Mouse (Mus musculus) stomach, embryonic 14.5 days (tissue): ENCODE results near the gene Spag8. TPM values are rescaled to one million over a fixed set of nuclear protein-coding genes. Genes with fewer than 3 reads are reported as not detected.

Experiments
- ATAC-seq: fragments of 200-750 bp; cut with Nextera tagmentation; 2 replicates; pipeline ENCODE4 v1.8.0; 2017; ENCODE audit warnings: low read depth, moderate TSS enrichment; ENCODE audit not compliant: insufficient number of reproducible peaks, insufficient read depth, low FRiP score
- H3K27ac ChIP-seq: fragments of 300-500 bp; sonication (generic); 2 replicates; pipeline ENCODE4 v1.5.1; 2014; ENCODE audit warnings: mild to moderate bottlenecking, low read length, moderate library complexity, mixed read lengths
- H3K27me3 ChIP-seq: fragments of 300-500 bp; sonication (generic); 2 replicates; pipeline ENCODE4 v1.6.1; 2014; ENCODE audit warnings: low read length, control low read depth, mixed read lengths; ENCODE audit not compliant: control insufficient read depth, insufficient read depth
- H3K36me3 ChIP-seq: fragments of 300-500 bp; sonication (generic); 2 replicates; pipeline ENCODE4 v1.6.1; 2014; ENCODE audit warnings: mild to moderate bottlenecking, control low read depth, low read length, moderate library complexity, mixed read lengths; ENCODE audit not compliant: control insufficient read depth, insufficient read depth
- H3K4me1 ChIP-seq: fragments of 300-500 bp; sonication (generic); 2 replicates; pipeline ENCODE4 v1.6.1; 2014; ENCODE audit warnings: low read length, control low read depth, mixed read lengths; ENCODE audit not compliant: control insufficient read depth, insufficient read depth
- H3K4me2 ChIP-seq: fragments of 300-500 bp; sonication (generic); replicated peaks from 2 replicates; pipeline ENCODE4 v1.6.1; 2014; ENCODE audit warnings: low read depth, low read length, control low read depth
- H3K4me3 ChIP-seq: fragments of 300-500 bp; sonication (generic); 2 replicates; pipeline ENCODE4 v1.5.1; 2014; ENCODE audit warnings: low read depth, low read length, control low read depth
- H3K9ac ChIP-seq: fragments of 300-500 bp; sonication (generic); replicated peaks from 2 replicates; pipeline ENCODE4 v1.6.1; 2014; ENCODE audit warnings: low read depth, mild to moderate bottlenecking, control low read depth, low read length, moderate library complexity, mixed read lengths
- H3K9me3 ChIP-seq: fragments of 300-500 bp; sonication (generic); 2 replicates; pipeline ENCODE4 v1.6.1; 2016; ENCODE audit warnings: low read depth, low read length, control low read depth; ENCODE audit not compliant: control insufficient read depth
- WGBS: fragments of 180-500 bp; shearing (Covaris S2); extraction: QIAGEN DNeasy Blood & Tissue Kit; methylation state at CpG from one replicate; pipeline ENCODE4 v1.1.7; 2014; 5-methylcytosine and 5-hydroxymethylcytosine counted together
- polyA plus RNA-seq: library from polyadenylated mRNA; unstranded; fragments of >200 nt; fragmentation: Nextera tagmentation; extraction: Ambion mirVana; gene quantifications from 2 replicates; pipeline ENCODE4 v1.2.1, GENCODE M21; 2014

Gene Spag8
- polyA plus RNA-seq, 1 experiment from 2014 or later: 1.7 TPM

GRCm38 (mm10) chr4:43666412-43666811, 13.0 kb upstream of the Spag8 start:
- Histone ChIP-seq H3K4me3 (no peak overlapping the region), H3K36me3 (no peaks in the 10 kb centered on the region), H3K27ac (no peak overlapping the region), H3K9ac (no peak overlapping the region), H3K27me3 (0 out of 2 replicates have a peak, but pooled peaks cover 4% of the 10 kb centered on the region), H3K4me1 (peaks cover 10% of the 10 kb centered on the region; the same call in 1 of the 2 replicates), H3K9me3 (no peaks in the 10 kb centered on the region), H3K4me2 (no peak overlapping the region)
- 27% methylated on average over 4 of the region's 4 CpGs for WGBS
- ATAC-seq: no peak

- Histone ChIP-seq H3K4me1 (peaks cover 2% of the 10 kb centered on the region; the same call in 1 of the 2 replicates), H3K4me3 (peak overlapping the region; percentile 69), H3K4me2 (peak overlapping the region; percentile 30), H3K9me3 (no peaks in the 10 kb centered on the region), H3K27ac (no peak overlapping the region), H3K9ac (no peak overlapping the region), H3K36me3 (no peaks in the 10 kb centered on the region), H3K27me3 (no peaks in the 10 kb centered on the region)
- 51% methylated on average over 4 of the region's 4 CpGs for WGBS
- ATAC-seq: no peak
Measured at GRCm38 (mm10) chr4:43657146-43657545, 3.8 kb upstream of the Spag8 start.

- no peaks in the 10 kb centered on the region for H3K27me3 ChIP-seq
- peaks cover 2% of the 10 kb centered on the region; the same call in 1 of the 2 replicates for H3K4me1 ChIP-seq
- ATAC-seq: peak; percentile 94
- no peaks in the 10 kb centered on the region for H3K9me3 ChIP-seq
- H3K4me3 ChIP-seq: peak within 1 kb of the TSS; percentile 69
- WGBS: 1% methylated on average over 34 of the region's 34 CpGs
- peak within 1 kb of the TSS; percentile 79 for H3K27ac ChIP-seq
- peak within 1 kb of the TSS; percentile 70 for H3K9ac ChIP-seq
- no peaks in the 10 kb centered on the region for H3K36me3 ChIP-seq
- peak within 1 kb of the TSS; percentile 75 for H3K4me2 ChIP-seq
Measured at GRCm38 (mm10) chr4:43656339-43657109, 3.1 kb upstream of the Spag8 start, which contains the start of gene Hint2. Gene Hint2 (minus strand): TSS chr4:43656466.

GRCm38 (mm10) chr4:43655656-43656338, 2.4 kb upstream of the Spag8 start:
- peak overlapping the region; percentile 79 for H3K27ac ChIP-seq
- H3K36me3 ChIP-seq: no peaks in the 10 kb centered on the region
- H3K4me3 ChIP-seq: peak overlapping the region; percentile 69
- 5% methylated on average over 34 of the region's 34 CpGs for WGBS
- H3K4me1 ChIP-seq: peaks cover 2% of the 10 kb centered on the region; the same call in 1 of the 2 replicates
- no peaks in the 10 kb centered on the region for H3K9me3 ChIP-seq
- peak overlapping the region; percentile 75 for H3K4me2 ChIP-seq
- H3K27me3 ChIP-seq: no peaks in the 10 kb centered on the region
- ATAC-seq: no peak
- peak overlapping the region; percentile 70 for H3K9ac ChIP-seq

GRCm38 (mm10) chr4:43652726-43653125, 668 bp downstream of the Spag8 start:
- Histone ChIP-seq H3K27me3 (no peaks in the 10 kb centered on the region), H3K9me3 (peaks cover 9% of the 10 kb centered on the region; the same call in 1 of the 2 replicates), H3K36me3 (no peaks in the 10 kb centered on the region), H3K4me2 (peak overlapping the region; percentile 39; the same call in 1 of the 2 replicates), H3K4me1 (peaks cover 2% of the 10 kb centered on the region; the same call in 1 of the 2 replicates), H3K4me3 (no peak overlapping the region), H3K27ac (no peak overlapping the region), H3K9ac (no peak overlapping the region)
- WGBS: 92% methylated on average over 4 of the region's 4 CpGs
- ATAC-seq: no peak

- no peak for ATAC-seq
- H3K27me3 ChIP-seq: no peaks in the 10 kb centered on the region
- no peak overlapping the region for H3K4me3 ChIP-seq
- peaks cover 4% of the 10 kb centered on the region; the same call in 1 of the 2 replicates for H3K36me3 ChIP-seq
- H3K4me1 ChIP-seq: 0 out of 2 replicates have a peak, but pooled peaks cover 2% of the 10 kb centered on the region
- no peak overlapping the region for H3K9ac ChIP-seq
- peaks cover 9% of the 10 kb centered on the region; the same call in 1 of the 2 replicates for H3K9me3 ChIP-seq
- WGBS: 94% methylated on average over 3 of the region's 3 CpGs
- no peak overlapping the region for H3K4me2 ChIP-seq
- no peak overlapping the region for H3K27ac ChIP-seq
Measured at GRCm38 (mm10) chr4:43649783-43650182, 3.6 kb downstream of the Spag8 start.

GRCm38 (mm10) chr4:43640491-43640890, 12.9 kb downstream of the Spag8 start:
- H3K36me3 ChIP-seq: no peaks in the 10 kb centered on the region; the same call in 1 of the 2 replicates
- no peaks in the 10 kb centered on the region for H3K9me3 ChIP-seq
- ATAC-seq: no peak
- H3K4me2 ChIP-seq: no peak overlapping the region
- H3K4me3 ChIP-seq: no peak overlapping the region
- 84% methylated on average over 6 of the region's 6 CpGs for WGBS
- no peaks in the 10 kb centered on the region for H3K4me1 ChIP-seq
- no peak overlapping the region for H3K9ac ChIP-seq
- no peak overlapping the region for H3K27ac ChIP-seq
- no peaks in the 10 kb centered on the region for H3K27me3 ChIP-seq

GRCm38 (mm10) chr4:43640076-43640475, 13.3 kb downstream of the Spag8 start:
- WGBS: 65% methylated on average over 9 of the region's 9 CpGs
- no peak overlapping the region for H3K4me2 ChIP-seq
- ATAC-seq: no peak
- H3K27me3 ChIP-seq: no peaks in the 10 kb centered on the region
- H3K36me3 ChIP-seq: no peaks in the 10 kb centered on the region; the same call in 1 of the 2 replicates
- H3K9me3 ChIP-seq: no peaks in the 10 kb centered on the region
- H3K4me3 ChIP-seq: no peak overlapping the region
- H3K27ac ChIP-seq: no peak overlapping the region
- H3K9ac ChIP-seq: no peak overlapping the region
- H3K4me1 ChIP-seq: no peaks in the 10 kb centered on the region
